Mouse (Mus musculus) megakaryocyte, embryonic 14.5 days (primary cell): ENCODE measurements at regions not wholly inside any gene's neighbourhood (a gene's known extent, or its start where the extent isn't known, plus 50 kb on each side); places are given as distances from the start of the nearest gene placed in this dataset.

ENCODE experiments used
- FLI1 ChIP-seq: IDR thresholded peaks from 2 replicates; pipeline ENCODE4 v1.6.1; 2012; ENCODE audit warnings: low read length, inconsistent platforms, mixed read lengths
- GATA1 ChIP-seq: IDR thresholded peaks from 3 replicates; pipeline ENCODE4 v1.6.1; 2012; ENCODE audit warnings: mixed read lengths, low read length, inconsistent platforms, borderline replicate concordance

- TF ChIP-seq GATA1 (no peak), FLI1 (no peak)
Measured at GRCm38 (mm10) chr8:89721684-89722305, 626.3 kb downstream of the Tox3 start.
